Mouse (Mus musculus): ENCODE data around the gene Asap2. TPM values are rescaled to one million over a fixed set of nuclear protein-coding genes. Genes with fewer than 3 reads are reported as not detected.

Asap2 gene
- polyA plus RNA-seq, 1 experiment from 2014 or later: 12.7 TPM

- 90% methylated on average over 5 of the region's 5 CpGs for WGBS
Observed at GRCm38 (mm10) chr12:21264241-21264640, 274.0 kb downstream of the Asap2 start.

GRCm38 (mm10) chr12:21264970-21265369, 274.7 kb downstream of the Asap2 start:
- 87% methylated on average over 3 of the region's 3 CpGs for WGBS
- Histone ChIP-seq H3K4me1 (no peaks in the 10 kb centered on the region), H3K4me2 (replicated peaks) (no peak overlapping the region), H3K27me3 (no peaks in the 10 kb centered on the region), H3K9me3 (no peaks in the 10 kb centered on the region), H3K9ac (replicated peaks) (no peak overlapping the region), H3K27ac (replicated peaks) (no peak overlapping the region), H3K36me3 (peaks cover 60% of the 10 kb centered on the region), H3K4me3 (no peak overlapping the region)
- no peak for ATAC-seq (replicated peaks)

More at GRCm38 (mm10) chr12:21264241-21264640, 274.0 kb downstream of the Asap2 start:
- H3K4me2 ChIP-seq (replicated peaks): no peak overlapping the region
- H3K4me1 ChIP-seq: no peaks in the 10 kb centered on the region
- ATAC-seq (replicated peaks): no peak
- no peaks in the 10 kb centered on the region for H3K9me3 ChIP-seq
- H3K27me3 ChIP-seq: no peaks in the 10 kb centered on the region
- H3K27ac ChIP-seq (replicated peaks): no peak overlapping the region
- H3K36me3 ChIP-seq: peaks cover 59% of the 10 kb centered on the region
- no peak overlapping the region for H3K9ac ChIP-seq (replicated peaks)
- no peak overlapping the region for H3K4me3 ChIP-seq

- H3K36me3 ChIP-seq: peaks cover 60% of the 10 kb centered on the region
- 95% methylated on average over 4 of the region's 4 CpGs for WGBS
- H3K27ac ChIP-seq (replicated peaks): no peak overlapping the region
- no peak overlapping the region for H3K9ac ChIP-seq (replicated peaks)
- H3K4me3 ChIP-seq: no peak overlapping the region
- ATAC-seq (replicated peaks): no peak
- H3K4me1 ChIP-seq: no peaks in the 10 kb centered on the region
- H3K9me3 ChIP-seq: no peaks in the 10 kb centered on the region
- H3K27me3 ChIP-seq: no peaks in the 10 kb centered on the region
- H3K4me2 ChIP-seq (replicated peaks): no peak overlapping the region
Observed at GRCm38 (mm10) chr12:21265501-21265900, 275.2 kb downstream of the Asap2 start.

- H3K4me3 ChIP-seq: no peak overlapping the region
- H3K4me1 ChIP-seq: no peaks in the 10 kb centered on the region
- no peak overlapping the region for H3K4me2 ChIP-seq (replicated peaks)
- no peaks in the 10 kb centered on the region for H3K9me3 ChIP-seq
- H3K9ac ChIP-seq (replicated peaks): no peak overlapping the region
- peak; percentile 86 for ATAC-seq (replicated peaks)
- H3K36me3 ChIP-seq: peaks cover 65% of the 10 kb centered on the region
- 78% methylated on average over 14 of the region's 14 CpGs for WGBS
- H3K27ac ChIP-seq (replicated peaks): no peak overlapping the region
- H3K27me3 ChIP-seq: no peaks in the 10 kb centered on the region
Observed at GRCm38 (mm10) chr12:21265946-21266783, 275.9 kb downstream of the Asap2 start.

GRCm38 (mm10) chr12:21266784-21267098, 276.5 kb downstream of the Asap2 start:
- no peak; the same call in 1 of the 2 replicates for ATAC-seq (replicated peaks)
- Histone ChIP-seq H3K36me3 (peaks cover 69% of the 10 kb centered on the region), H3K4me3 (no peak overlapping the region), H3K4me2 (replicated peaks) (no peak overlapping the region), H3K9ac (replicated peaks) (no peak overlapping the region), H3K9me3 (no peaks in the 10 kb centered on the region), H3K4me1 (no peaks in the 10 kb centered on the region), H3K27ac (replicated peaks) (no peak overlapping the region), H3K27me3 (no peaks in the 10 kb centered on the region)
- WGBS: 87% methylated on average over 2 of the region's 2 CpGs

GRCm38 (mm10) chr12:21268083-21268616, 277.9 kb downstream of the Asap2 start:
- WGBS: 86% methylated on average over 8 of the region's 8 CpGs
- H3K9ac ChIP-seq (replicated peaks): no peak overlapping the region
- H3K4me2 ChIP-seq (replicated peaks): no peak overlapping the region
- no peak for ATAC-seq (replicated peaks)
- H3K36me3 ChIP-seq: peaks cover 66% of the 10 kb centered on the region
- H3K9me3 ChIP-seq: no peaks in the 10 kb centered on the region
- no peak overlapping the region for H3K27ac ChIP-seq (replicated peaks)
- H3K27me3 ChIP-seq: no peaks in the 10 kb centered on the region
- no peaks in the 10 kb centered on the region for H3K4me1 ChIP-seq
- no peak overlapping the region for H3K4me3 ChIP-seq

- H3K27me3 ChIP-seq: no peaks in the 10 kb centered on the region
- ATAC-seq (replicated peaks): no peak
- no peak overlapping the region for H3K4me3 ChIP-seq
- peaks cover 36% of the 10 kb centered on the region for H3K36me3 ChIP-seq
- WGBS: 75% methylated on average over 7 of the region's 7 CpGs
- no peak overlapping the region for H3K27ac ChIP-seq (replicated peaks)
- H3K9me3 ChIP-seq: no peaks in the 10 kb centered on the region
- no peak overlapping the region for H3K4me2 ChIP-seq (replicated peaks)
- H3K4me1 ChIP-seq: no peaks in the 10 kb centered on the region
- no peak overlapping the region for H3K9ac ChIP-seq (replicated peaks)
Observed at GRCm38 (mm10) chr12:21274446-21274845, 284.2 kb downstream of the Asap2 start.

GRCm38 (mm10) chr12:21277352-21277864, 287.1 kb downstream of the Asap2 start:
- Histone ChIP-seq H3K4me3 (no peak overlapping the region), H3K36me3 (0 out of 2 replicates have a peak, but pooled peaks cover 6% of the 10 kb centered on the region), H3K9me3 (no peaks in the 10 kb centered on the region), H3K9ac (replicated peaks) (no peak overlapping the region), H3K27ac (replicated peaks) (no peak overlapping the region), H3K27me3 (no peaks in the 10 kb centered on the region), H3K4me2 (replicated peaks) (no peak overlapping the region), H3K4me1 (no peaks in the 10 kb centered on the region)
- no peak for ATAC-seq (replicated peaks)
- 56% methylated on average over 1 of the region's 1 CpGs for WGBS

GRCm38 (mm10) chr12:21284761-21285441, 294.6 kb downstream of the Asap2 start, which contains the start of gene Cpsf3:
TSS of gene Cpsf3 (plus strand) at chr12:21285391.
- WGBS: 55% methylated on average over 11 of the region's 11 CpGs
- Histone ChIP-seq H3K4me3 (peak within 1 kb of the TSS; percentile 86), H3K9me3 (no peaks in the 10 kb centered on the region), H3K4me2 (replicated peaks) (peak within 1 kb of the TSS; percentile 77), H3K27me3 (no peaks in the 10 kb centered on the region), H3K9ac (replicated peaks) (peak within 1 kb of the TSS; percentile 92), H3K27ac (replicated peaks) (peak within 1 kb of the TSS; percentile 94), H3K36me3 (no peaks in the 10 kb centered on the region), H3K4me1 (peaks cover 31% of the 10 kb centered on the region)
- ATAC-seq (replicated peaks): no peak

- H3K36me3 ChIP-seq: peaks cover 5% of the 10 kb centered on the region
- H3K9me3 ChIP-seq: no peaks in the 10 kb centered on the region
- peak overlapping the region; percentile 82 for H3K27ac ChIP-seq (replicated peaks)
- H3K4me1 ChIP-seq: peaks cover 31% of the 10 kb centered on the region
- H3K27me3 ChIP-seq: no peaks in the 10 kb centered on the region
- no peak; the same call in 1 of the 2 replicates for ATAC-seq (replicated peaks)
- H3K4me2 ChIP-seq (replicated peaks): peak overlapping the region; percentile 77
- H3K9ac ChIP-seq (replicated peaks): peak overlapping the region; percentile 74
- WGBS: under 1% methylated on average over 47 of the region's 47 CpGs
- H3K4me3 ChIP-seq: peak overlapping the region; percentile 86
Observed at GRCm38 (mm10) chr12:21285508-21286242, 295.4 kb downstream of the Asap2 start.

GRCm38 (mm10) chr12:21286243-21286622, 296.0 kb downstream of the Asap2 start, which contains the start of gene Itgb1bp1:
TSS of gene Itgb1bp1 (minus strand) at chr12:21286284.
- H3K9me3 ChIP-seq: no peaks in the 10 kb centered on the region
- peak within 1 kb of the TSS; percentile 77 for H3K4me2 ChIP-seq (replicated peaks)
- peak within 1 kb of the TSS; percentile 92 for H3K9ac ChIP-seq (replicated peaks)
- peak within 1 kb of the TSS; percentile 86 for H3K4me3 ChIP-seq
- H3K36me3 ChIP-seq: peaks cover 11% of the 10 kb centered on the region
- ATAC-seq (replicated peaks): peak; percentile 97
- peaks cover 31% of the 10 kb centered on the region for H3K4me1 ChIP-seq
- peak within 1 kb of the TSS; percentile 94 for H3K27ac ChIP-seq (replicated peaks)
- WGBS: under 1% methylated on average over 28 of the region's 28 CpGs
- H3K27me3 ChIP-seq: no peaks in the 10 kb centered on the region

All from forebrain, embryonic 15.5 days (tissue).